Mouse (Mus musculus) limb, embryonic 14.5 days (tissue): Measurements from ENCODE around the gene Zfp366. TPM values are rescaled to one million over a fixed set of nuclear protein-coding genes. Genes with fewer than 3 reads are reported as not detected.

Source experiments
- ATAC-seq: fragments of 200-750 bp; cut with Nextera tagmentation; 2 replicates; pipeline ENCODE4 v1.8.0; 2017; ENCODE audit warnings: low read depth, moderate number of reproducible peaks, moderate TSS enrichment; ENCODE audit not compliant: low FRiP score
- DNase-seq: peaks from one replicate; pipeline ENCODE4 v3.0.0-alpha.2; 2015; ENCODE audit warnings: low spot score
- H3K27ac ChIP-seq: fragments of 300-500 bp; sonication (generic); replicated peaks from 2 replicates; pipeline ENCODE4 v1.5.1; 2014; ENCODE audit warnings: low read depth, mild to moderate bottlenecking, low read length, moderate library complexity, mixed read lengths
- H3K27me3 ChIP-seq: fragments of 300-500 bp; sonication (generic); 2 replicates; pipeline ENCODE4 v1.6.1; 2014; ENCODE audit warnings: low read length, mixed read lengths; ENCODE audit not compliant: control insufficient read depth, insufficient read depth
- H3K36me3 ChIP-seq: fragments of 300-500 bp; sonication (generic); 2 replicates; pipeline ENCODE4 v1.6.1; 2014; ENCODE audit warnings: mild to moderate bottlenecking, low read length, moderate library complexity, mixed read lengths; ENCODE audit not compliant: control insufficient read depth, insufficient read depth
- H3K4me1 ChIP-seq: fragments of 300-500 bp; sonication (generic); 2 replicates; pipeline ENCODE4 v1.6.1; 2014; ENCODE audit warnings: antibody characterized with exemption, low read length, mixed read lengths; ENCODE audit not compliant: control insufficient read depth, insufficient read depth
- H3K4me2 ChIP-seq: fragments of 300-500 bp; sonication (generic); replicated peaks from 2 replicates; pipeline ENCODE4 v1.6.1; 2014; ENCODE audit warnings: low read depth, mild to moderate bottlenecking, low read length, moderate library complexity; ENCODE audit not compliant: severe bottlenecking
- H3K4me3 ChIP-seq: fragments of 300-500 bp; sonication (generic); replicated peaks from 2 replicates; pipeline ENCODE4 v1.5.1; 2014; ENCODE audit warnings: low read length
- H3K9ac ChIP-seq: fragments of 300-500 bp; sonication (generic); 2 replicates; pipeline ENCODE4 v1.6.1; 2014; ENCODE audit warnings: mild to moderate bottlenecking, low read depth, low read length, moderate library complexity; ENCODE audit not compliant: severe bottlenecking
- H3K9me3 ChIP-seq: fragments of 300-500 bp; sonication (generic); 2 replicates; pipeline ENCODE4 v1.6.1; 2016; ENCODE audit warnings: low read length; ENCODE audit not compliant: control insufficient read depth
- POLR2A ChIP-seq: fragments of 200-500 bp; IDR thresholded peaks from 2 replicates; pipeline ENCODE4 v1.8.0; 2012; ENCODE audit warnings: inconsistent platforms, mild to moderate bottlenecking, moderate library complexity, borderline replicate concordance; ENCODE audit not compliant: insufficient read depth, insufficient read length; ENCODE audit errors: extremely low read depth
- WGBS: fragments of 180-500 bp; shearing (Covaris S2); extraction: QIAGEN DNeasy Blood & Tissue Kit; methylation state at CpG from one replicate; pipeline ENCODE4 v1.1.7; 2014; 5-methylcytosine and 5-hydroxymethylcytosine counted together
- polyA plus RNA-seq, 2 experiments: library from polyadenylated mRNA; depleted of rRNA in 1 of 2; stranded (reverse) in 1 of 2; unstranded in 1 of 2; fragments of >200 nt; fragmentation: Nextera tagmentation in 1 of 2; extraction: Ambion mirVana in 1 of 2; gene quantifications; 2 replicates each; pipeline versions ENCODE4 v1.2.1 to v1.2.3; 2012 to 2014

The Zfp366 gene
- polyA plus RNA-seq, 2 experiments = 0.73 to 2.5 TPM

DNA sequence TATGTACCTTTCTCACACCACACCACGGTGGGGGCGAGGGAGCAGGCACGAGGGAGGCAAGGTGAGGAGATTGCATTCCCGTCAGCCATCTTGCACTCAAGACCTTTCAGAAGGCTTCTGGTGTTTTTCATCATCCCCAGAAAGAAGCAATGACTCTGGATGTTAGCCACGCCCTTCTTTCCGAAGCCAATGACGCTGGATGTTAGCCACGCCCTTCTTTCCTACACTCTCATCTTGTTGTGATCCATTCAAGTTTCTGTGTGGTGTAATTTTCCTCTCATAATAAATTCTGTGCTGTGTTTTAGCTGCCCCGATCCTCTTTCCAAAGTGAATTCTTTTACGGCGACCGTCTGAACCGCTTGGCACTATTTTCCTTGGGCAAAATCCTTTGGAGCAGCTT is 109.6 kb downstream of the Zfp366 start:
- Histone ChIP-seq H3K36me3 (no peaks in the 10 kb centered on the region), H3K4me3 (no peak overlapping the region), H3K9ac (no peak overlapping the region), H3K27ac (no peak overlapping the region), H3K9me3 (no peaks in the 10 kb centered on the region), H3K4me1 (0 out of 2 replicates have a peak, but pooled peaks cover 1% of the 10 kb centered on the region), H3K4me2 (no peak overlapping the region), H3K27me3 (no peaks in the 10 kb centered on the region)
- no peak for ATAC-seq
- WGBS = 92% methylated on average over 13 of the region's 13 CpGs
- no peak for DNase-seq
- no peak for TF ChIP-seq POLR2A

DNA sequence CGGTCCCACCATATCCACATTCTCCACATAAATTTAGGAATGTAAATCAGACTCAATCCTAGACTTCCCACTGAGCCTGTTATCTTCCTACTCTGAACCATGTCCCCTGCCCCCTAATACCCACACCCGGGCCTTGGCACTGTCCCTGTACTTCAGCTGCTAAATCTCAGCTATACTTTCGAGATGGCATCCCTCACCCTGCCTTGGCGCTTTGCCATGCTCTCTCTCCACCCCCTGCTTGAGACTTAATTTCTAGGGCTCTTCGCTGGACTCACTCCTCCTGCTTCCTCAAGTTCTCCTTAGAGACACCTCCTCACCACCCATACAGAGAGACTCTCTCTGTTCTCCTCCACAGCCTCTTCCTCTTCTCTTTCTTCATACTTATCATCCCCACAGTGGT is 115.3 kb downstream of the Zfp366 start:
- 82% methylated on average over 5 of the region's 5 CpGs for WGBS
- no peak for DNase-seq
- H3K27ac ChIP-seq = no peak overlapping the region
- peaks cover 9% of the 10 kb centered on the region; the same call in 1 of the 2 replicates for H3K4me1 ChIP-seq
- no peak for ATAC-seq
- no peak overlapping the region for H3K9ac ChIP-seq
- no peaks in the 10 kb centered on the region for H3K36me3 ChIP-seq
- H3K4me3 ChIP-seq = no peak overlapping the region
- no peaks in the 10 kb centered on the region for H3K27me3 ChIP-seq
- no peaks in the 10 kb centered on the region for H3K9me3 ChIP-seq
- no peak for TF ChIP-seq POLR2A
- H3K4me2 ChIP-seq = no peak overlapping the region

Other genes starting within 250 kb of the Zfp366 start
- gene 1700024P04Rik, start 200.3 kb upstream of the Zfp366 start, polyA plus RNA-seq (2012; rRNA removed) = not detected in 2 replicates
- gene 1700024P04Rik, start 200.3 kb upstream of the Zfp366 start, polyA plus RNA-seq (2014; fragmentation: Nextera tagmentation; extraction: Ambion mirVana) = not detected in 2 replicates
- 21.4 and 24.0 TPM in 2 replicates for gene Ptcd2, start 159.9 kb downstream of the Zfp366 start, polyA plus RNA-seq (2012; rRNA removed)
- 41.3 and 46.6 TPM in 2 replicates for gene Ptcd2, start 159.9 kb downstream of the Zfp366 start, polyA plus RNA-seq (2014; fragmentation: Nextera tagmentation; extraction: Ambion mirVana)
- 32.9 and 36.6 TPM in 2 replicates for gene Mrps27, start 160.0 kb downstream of the Zfp366 start, polyA plus RNA-seq (2012; rRNA removed)
- 54.1 and 55.7 TPM in 2 replicates for gene Mrps27, start 160.0 kb downstream of the Zfp366 start, polyA plus RNA-seq (2014; fragmentation: Nextera tagmentation; extraction: Ambion mirVana)